Mouse (Mus musculus): ENCODE measurements around the gene Mcm7.

DNA sequence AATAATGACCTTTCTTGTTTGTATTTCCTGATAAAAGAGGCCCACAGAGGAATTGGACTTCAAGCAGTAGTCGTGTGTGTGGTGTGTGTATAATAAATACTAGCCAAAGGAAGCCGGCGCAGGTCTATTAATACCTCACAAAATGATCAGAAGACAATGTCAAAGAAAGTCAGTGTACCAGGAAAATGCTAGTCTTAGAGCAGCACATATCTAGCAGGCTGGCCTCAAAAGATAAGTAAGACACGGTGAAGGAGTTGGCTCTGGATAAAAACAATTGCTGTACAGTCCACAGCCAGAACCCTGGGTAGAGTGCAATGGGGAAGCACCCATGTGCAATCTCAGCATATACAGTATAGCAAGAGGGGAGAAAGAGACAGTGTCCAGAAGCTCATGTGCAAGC is 35.0 kb downstream of the Mcm7 start:
- TF ChIP-seq CTCF (IDR thresholded peaks at IDR 0.05; ENCODE audit: control insufficient read depth, insufficient read depth, insufficient read length): no peak
- TF ChIP-seq MAX (IDR thresholded peaks at IDR 0.05): no peak
- no peak for TF ChIP-seq USF1 (IDR thresholded peaks at IDR 0.05; ENCODE audit: low read depth)
- no peak for TF ChIP-seq MYOD1 (IDR thresholded peaks at IDR 0.05; ENCODE audit: control insufficient read depth, insufficient read length, low read depth)
- no peak for TF ChIP-seq CEBPB (IDR thresholded peaks at IDR 0.05; ENCODE audit: low read depth)
